Mouse (Mus musculus) forebrain, embryonic 11.5 days (tissue): ENCODE results near the gene Tmcc2. TPM values are rescaled to one million over a fixed set of nuclear protein-coding genes. Genes with fewer than 3 reads are reported as not detected.

Experiments used
- ATAC-seq: fragments of 200-750 bp; cut with Nextera tagmentation; replicated peaks from 2 replicates; pipeline ENCODE4 v1.8.0; 2017; ENCODE audit warnings: moderate TSS enrichment; ENCODE audit not compliant: low FRiP score
- DNase-seq: peaks from one replicate; pipeline ENCODE4 v3.0.0-alpha.2; 2017; ENCODE audit warnings: low spot score
- H3K27ac ChIP-seq: fragments of 300-500 bp; sonication (generic); 2 replicates; pipeline ENCODE4 v1.5.1; 2014; ENCODE audit warnings: low read depth, low read length
- H3K27me3 ChIP-seq: fragments of 300-500 bp; sonication (generic); 2 replicates; pipeline ENCODE4 v1.6.1; 2014; ENCODE audit warnings: mild to moderate bottlenecking, low read length, mixed read lengths; ENCODE audit not compliant: control insufficient read depth, insufficient read depth
- H3K36me3 ChIP-seq: fragments of 300-500 bp; sonication (generic); 2 replicates; pipeline ENCODE4 v1.6.1; 2014; ENCODE audit warnings: mild to moderate bottlenecking, low read length, moderate library complexity, mixed read lengths; ENCODE audit not compliant: control insufficient read depth, insufficient read depth
- H3K4me1 ChIP-seq: fragments of 300-500 bp; sonication (generic); replicated peaks from 2 replicates; pipeline ENCODE4 v1.6.1; 2014; ENCODE audit warnings: low read length, mixed read lengths; ENCODE audit not compliant: control insufficient read depth, insufficient read depth
- H3K4me2 ChIP-seq: fragments of 300-500 bp; sonication (generic); 2 replicates; pipeline ENCODE4 v1.6.1; 2014; ENCODE audit warnings: low read depth, mild to moderate bottlenecking, low read length, moderate library complexity, mixed read lengths; ENCODE audit not compliant: severe bottlenecking
- H3K4me3 ChIP-seq: fragments of 300-500 bp; sonication (generic); 2 replicates; pipeline ENCODE4 v1.5.1; 2014; ENCODE audit warnings: low read depth, low read length
- H3K9ac ChIP-seq: fragments of 300-500 bp; sonication (generic); 2 replicates; pipeline ENCODE4 v1.6.1; 2014; ENCODE audit warnings: low read length
- H3K9me3 ChIP-seq: fragments of 300-500 bp; sonication (generic); 2 replicates; pipeline ENCODE4 v1.6.1; 2016; ENCODE audit warnings: low read length, mixed read lengths; ENCODE audit not compliant: control insufficient read depth
- WGBS: fragments of 180-500 bp; shearing (Covaris S2); extraction: QIAGEN DNeasy Blood & Tissue Kit; methylation state at CpG from one replicate; pipeline ENCODE4 v1.1.7; 2014; 5-methylcytosine and 5-hydroxymethylcytosine counted together
- polyA plus RNA-seq: library from polyadenylated mRNA; unstranded; fragments of >200 nt; fragmentation: Nextera tagmentation; extraction: Ambion mirVana; gene quantifications from 2 replicates; pipeline ENCODE4 v1.2.1, GENCODE M21; 2014

Tmcc2 gene
- polyA plus RNA-seq, 1 experiment from 2014 or later, result 16.1 TPM

DNA sequence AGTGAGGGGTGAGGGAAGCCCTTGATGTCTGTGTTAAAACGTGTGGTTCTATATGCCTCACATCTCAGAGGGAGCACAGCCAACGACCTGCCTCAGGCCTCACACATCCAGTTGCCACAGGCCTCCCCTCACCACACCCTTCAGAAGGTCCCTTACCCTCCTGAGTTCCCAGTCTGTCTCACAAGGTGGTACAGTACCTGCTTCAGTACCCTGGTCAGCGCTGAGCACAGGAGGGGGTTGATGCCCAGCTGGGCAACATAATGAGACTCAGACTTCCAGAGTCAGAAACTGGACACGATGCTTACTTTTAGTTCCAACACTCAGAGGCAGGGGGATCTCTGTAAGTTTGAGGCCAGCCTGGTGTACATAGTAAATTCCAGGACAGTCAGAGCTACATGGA lies 84.3 kb downstream of the Tmcc2 start:
- H3K27ac ChIP-seq, result no peak overlapping the region
- ATAC-seq, result no peak
- DNase-seq, result no peak
- no peak overlapping the region for H3K4me2 ChIP-seq
- 12% methylated on average over 4 of the region's 4 CpGs for WGBS
- H3K9me3 ChIP-seq, result no peaks in the 10 kb centered on the region
- no peak overlapping the region for H3K9ac ChIP-seq
- no peaks in the 10 kb centered on the region for H3K36me3 ChIP-seq
- H3K27me3 ChIP-seq, result peaks cover 1% of the 10 kb centered on the region
- no peak overlapping the region for H3K4me3 ChIP-seq
- 0 out of 2 replicates have a peak, but pooled peaks cover 3% of the 10 kb centered on the region for H3K4me1 ChIP-seq

Other genes with a start within 250 kb of the Tmcc2 start
- gene Lemd1, start 199.8 kb downstream of the Tmcc2 start, polyA plus RNA-seq, result 8.1 and 12.1 TPM in 2 replicates
- 4.7 and 5.6 TPM in 2 replicates for gene AC124108.1, start 199.8 kb downstream of the Tmcc2 start, polyA plus RNA-seq
- gene Gm10188, start 161.5 kb downstream of the Tmcc2 start, polyA plus RNA-seq, result not detected in 2 replicates
- gene Klhdc8a, start 92.7 kb downstream of the Tmcc2 start, polyA plus RNA-seq, result 0.99 and 1.1 TPM in 2 replicates
- gene Nuak2, start 75.2 kb downstream of the Tmcc2 start, polyA plus RNA-seq, result 57.7 and 63.4 TPM in 2 replicates
- gene Dstyk, start 26.3 kb upstream of the Tmcc2 start, polyA plus RNA-seq, result 13.6 and 15.7 TPM in 2 replicates
- gene Rbbp5, start 86.1 kb upstream of the Tmcc2 start, polyA plus RNA-seq, result 62.0 and 67.3 TPM in 2 replicates
- gene Tmem81, start 114.9 kb upstream of the Tmcc2 start, polyA plus RNA-seq, result 1.1 and 1.3 TPM in 2 replicates
- gene Cntn2, start 152.0 kb upstream of the Tmcc2 start, polyA plus RNA-seq, result 15.3 and 16.9 TPM in 2 replicates